Mouse (Mus musculus) left cerebral cortex, postnatal 10 days (tissue): Measurements from ENCODE around the gene Tpi1. TPM values are rescaled to one million over a fixed set of nuclear protein-coding genes. Genes with fewer than 3 reads are reported as not detected.
"Not testable (repeated sequence)": the region's sequence is repeated elsewhere in the genome, so short reads cannot be mapped to it uniquely, and the experiment has no call there.

ENCODE experiments used
- DNase-seq, 2 experiments: peaks; one replicate each; pipeline ENCODE4 v3.0.0; 2021 to 2022; ENCODE audit warnings: low spot score in 2 of 2, mixed read lengths in 1 of 2; ENCODE audit errors: extremely low spot score in 1 of 2
- intact Hi-C: fragments of 180-260 bp; cut with DNase I; formaldehyde crosslinking; loops from one replicate; pipeline ENCODE4 v1.15.1; 2025
- total RNA-seq, 2 experiments: library from RNA; stranded (reverse); gene quantifications; 2 replicates each; pipeline ENCODE4 v1.2.3; 2021

Tpi1 gene
- total RNA-seq, 2 experiments from 2014 or later: 512 to 527 TPM

DNA sequence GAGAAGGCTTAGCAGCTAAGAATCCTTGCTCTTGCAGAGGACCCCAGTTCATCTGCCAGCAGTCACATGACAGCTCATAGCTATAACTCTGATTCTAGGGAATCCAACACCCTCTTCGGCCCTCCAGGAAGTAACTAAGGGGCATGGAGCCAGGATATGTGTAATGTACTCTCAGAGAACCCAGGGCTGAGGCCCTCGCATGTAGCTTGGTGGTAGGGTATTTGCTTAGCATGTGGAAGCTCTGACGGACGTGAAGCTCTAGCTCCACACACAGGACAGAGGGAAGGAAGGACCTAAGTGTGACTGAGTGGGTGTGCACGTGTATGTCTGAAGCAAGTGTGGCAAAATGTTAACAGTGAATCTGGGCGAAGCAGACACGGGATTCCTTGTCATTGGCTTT, 22.3 kb upstream of the Tpi1 start:
- DNase-seq: no peak
- intact Hi-C loops: no loop called here

DNA sequence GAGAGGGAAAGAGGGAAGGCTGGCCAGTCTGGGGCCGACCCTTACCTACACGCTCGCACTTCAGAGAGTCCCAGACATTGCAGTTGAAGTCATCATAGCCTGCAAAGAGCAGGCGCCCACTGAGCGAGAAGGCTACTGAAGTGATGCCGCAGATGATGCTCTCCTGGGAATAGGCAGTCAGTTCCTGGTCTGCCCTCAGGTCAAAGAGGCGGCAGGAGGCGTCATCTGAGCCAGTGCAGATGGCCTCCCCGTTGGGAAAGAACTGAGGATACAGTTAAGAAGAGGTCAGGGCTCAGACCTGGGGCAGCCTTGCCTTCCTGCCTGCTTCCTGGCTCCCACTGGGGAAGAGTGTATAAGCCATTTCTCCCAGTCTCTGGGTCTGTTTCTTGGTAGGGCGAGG, 21.4 kb upstream of the Tpi1 start:
- intact Hi-C loops: no loop called here

DNA sequence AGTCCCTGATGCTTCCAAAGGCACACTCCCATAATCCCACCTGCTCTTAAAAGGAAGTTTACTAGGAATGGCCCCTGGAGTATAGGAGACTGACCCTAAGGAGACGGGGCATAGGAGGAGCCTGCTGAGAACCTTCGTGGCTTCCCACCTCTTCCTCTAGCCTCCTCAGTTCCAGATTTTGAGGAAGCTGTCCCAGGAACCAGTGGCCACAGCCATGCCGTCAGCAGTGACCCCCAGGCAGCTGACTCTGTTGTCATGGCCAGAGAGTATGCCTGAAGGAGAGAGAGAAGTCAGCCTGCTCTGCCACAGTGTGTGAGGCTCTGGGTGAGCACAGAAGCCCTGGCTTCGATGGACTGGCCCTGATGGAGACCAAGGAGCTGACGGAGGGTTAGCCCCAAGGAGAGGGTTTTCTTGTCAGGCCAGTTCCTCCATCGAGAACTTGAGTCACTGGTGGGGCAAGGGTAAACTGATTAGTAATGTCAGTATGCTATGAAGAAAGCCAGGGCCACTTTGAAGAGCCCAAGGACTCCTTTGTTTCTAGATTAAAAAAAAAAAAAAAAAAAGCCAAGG, 20.5 kb upstream of the Tpi1 start:
- intact Hi-C loops: no loop called here
- no peak for DNase-seq

More for the DNA sequence above, 21.4 kb upstream of the Tpi1 start:
- no peak for DNase-seq

GRCm38 (mm10) chr6:124831649-124832048, 17.6 kb upstream of the Tpi1 start:
- intact Hi-C loops: no loop called here
- DNase-seq: no peak

DNA sequence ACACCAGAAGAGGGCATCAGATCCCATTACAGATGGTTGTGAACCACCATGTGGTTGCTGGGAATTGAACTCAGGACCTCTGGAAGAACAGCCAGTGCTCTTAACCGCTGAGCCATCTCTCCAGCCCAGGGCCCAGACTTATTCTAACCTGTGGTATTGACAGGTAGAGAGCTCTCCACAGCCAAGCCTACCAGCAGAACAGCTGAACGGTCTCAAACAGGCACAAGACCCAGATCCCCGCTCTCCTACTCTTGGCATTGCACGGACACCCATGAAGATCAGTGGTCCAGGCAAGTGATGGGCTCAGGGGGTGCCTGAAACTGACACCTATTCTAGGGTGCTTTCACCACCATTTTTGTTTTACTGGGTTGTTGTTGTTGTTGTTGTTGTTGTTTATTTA, 17.1 kb upstream of the Tpi1 start:
- DNase-seq, intact Hi-C loops: not testable (repeated sequence)

- peak; percentile 93 to 96 for DNase-seq
- intact Hi-C loops: no loop called here
These were observed 16.0 kb upstream of the Tpi1 start for GRCm38 (mm10) chr6:124829799-124830700.

- intact Hi-C loops: no loop called here
- DNase-seq: peak; percentile 99
These were observed 15.0 kb upstream of the Tpi1 start, which contains the start of the genes Usp5 and Cdca3 for GRCm38 (mm10) chr6:124828868-124829798. Usp5 (minus strand) TSS chr6:124829484. Cdca3 (plus strand) TSS chr6:124829547.

- peak in 1 of 2 experiments; percentile 39 for DNase-seq
- intact Hi-C loops: no loop called here
These were observed 14.1 kb upstream of the Tpi1 start for GRCm38 (mm10) chr6:124828101-124828592.

- DNase-seq: peak in 1 of 2 experiments; percentile 3
- intact Hi-C loops: no loop called here
These were observed 8.0 kb upstream of the Tpi1 start for GRCm38 (mm10) chr6:124822049-124822448.

DNA sequence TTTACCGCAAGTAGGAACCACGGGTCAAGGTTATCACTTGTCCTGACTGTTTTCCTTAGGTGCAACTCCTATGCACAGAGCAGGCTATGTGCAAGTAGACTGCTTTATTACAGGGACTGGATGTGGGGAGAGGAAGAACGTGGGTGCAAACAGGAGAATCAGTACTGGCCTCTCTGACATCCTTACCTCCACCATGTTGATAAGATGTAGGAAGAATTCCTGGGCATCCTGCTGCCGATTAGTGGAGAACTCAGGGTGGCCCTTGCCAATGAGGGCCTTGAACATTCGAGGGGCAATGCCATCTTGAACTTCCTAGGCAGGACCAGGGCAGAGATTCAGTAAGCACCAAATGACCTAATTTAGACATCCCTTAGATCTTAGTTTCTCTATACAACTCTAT, 6.8 kb upstream of the Tpi1 start:
- intact Hi-C loops: no loop called here
- DNase-seq: peak in 1 of 2 experiments; percentile 1

DNA sequence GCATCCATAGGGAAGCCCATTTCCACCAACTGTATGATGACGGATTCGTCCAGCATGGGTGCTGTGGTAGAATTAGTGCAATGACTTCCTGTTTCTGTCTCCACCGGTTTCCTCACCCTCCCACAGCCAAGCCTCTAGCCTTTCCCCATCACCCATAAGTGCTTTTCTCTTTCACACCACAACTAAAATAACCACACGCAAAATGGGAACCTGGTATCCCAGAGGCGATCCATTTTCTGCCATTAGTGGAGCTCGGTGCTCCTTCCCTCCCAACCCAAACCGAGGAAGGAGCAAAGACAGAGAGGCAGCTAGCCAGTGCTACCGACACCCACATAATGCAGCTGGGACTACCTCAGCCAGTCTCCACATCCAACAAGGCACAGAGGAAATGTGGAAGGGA, 3.9 kb upstream of the Tpi1 start:
- intact Hi-C loops: no loop called here

DNA sequence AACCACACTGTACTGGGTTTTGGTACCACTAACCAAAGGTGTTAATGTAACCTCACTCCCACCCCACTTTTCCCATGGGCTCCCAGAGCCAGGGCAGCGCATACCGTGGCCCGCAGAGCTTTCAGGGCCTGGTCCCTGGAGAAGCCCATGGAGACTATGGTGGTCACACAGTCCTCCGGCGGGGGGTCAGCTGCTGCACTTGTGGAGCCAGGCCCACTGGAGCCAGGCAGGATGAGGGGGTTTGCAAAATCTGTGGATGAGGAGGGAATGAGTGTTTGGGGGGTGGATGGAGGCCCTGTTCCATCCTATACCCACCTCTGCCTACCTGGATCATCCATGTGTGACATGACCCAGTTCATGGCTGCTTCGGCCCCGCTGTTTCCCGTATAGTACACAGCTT, 3.5 kb upstream of the Tpi1 start:
- peak in 1 of 2 experiments; percentile 18 for DNase-seq
- intact Hi-C loops: no loop called here

More for the DNA sequence above, 3.9 kb upstream of the Tpi1 start:
- DNase-seq: no peak

- peak in 1 of 2 experiments; percentile 13 for DNase-seq
- intact Hi-C loops: no loop called here
These were observed 3.0 kb upstream of the Tpi1 start for GRCm38 (mm10) chr6:124817125-124817524.

GRCm38 (mm10) chr6:124816611-124817010, 2.5 kb upstream of the Tpi1 start:
- peak in 1 of 2 experiments; percentile 7 for DNase-seq
- intact Hi-C loops: no loop called here

- peak in 1 of 2 experiments; percentile 24 for DNase-seq
- intact Hi-C loops: no loop called here
These were observed 1.0 kb upstream of the Tpi1 start for GRCm38 (mm10) chr6:124814858-124815774.

- DNase-seq: peak in 1 of 2 experiments; percentile 60
- intact Hi-C loops: no loop called here
These were observed 352 bp upstream of the Tpi1 start for GRCm38 (mm10) chr6:124814448-124814847.

DNA sequence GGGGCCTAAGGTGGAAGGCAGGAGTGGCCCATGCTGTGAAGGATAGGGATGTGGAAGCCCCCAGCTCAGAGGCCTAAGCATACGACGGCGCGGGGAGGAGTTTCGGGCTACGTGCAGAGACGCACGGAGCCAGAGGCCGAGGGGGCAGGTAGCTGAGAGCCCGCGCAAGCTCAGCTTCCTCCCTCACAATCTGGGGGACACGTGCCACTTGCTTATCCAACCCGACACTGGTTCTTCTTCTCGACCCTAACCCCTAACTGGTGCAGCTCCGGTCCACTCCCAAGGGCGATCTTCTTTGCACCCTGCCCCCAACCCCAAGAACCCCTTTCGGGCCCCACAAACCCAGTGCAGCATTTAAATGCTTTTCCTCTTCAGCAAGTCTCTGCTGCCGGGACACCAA, 600 bp downstream of the Tpi1 start:
- DNase-seq: peak; percentile 71 to 85
- intact Hi-C loops: no loop called here

GRCm38 (mm10) chr6:124812848-124813247, 1.2 kb downstream of the Tpi1 start:
- intact Hi-C loops: no loop called here
- peak in 1 of 2 experiments; percentile 25 for DNase-seq
